Mouse (Mus musculus): Measurements from ENCODE around the gene Ube2g2.

The Ube2g2 gene

DNA sequence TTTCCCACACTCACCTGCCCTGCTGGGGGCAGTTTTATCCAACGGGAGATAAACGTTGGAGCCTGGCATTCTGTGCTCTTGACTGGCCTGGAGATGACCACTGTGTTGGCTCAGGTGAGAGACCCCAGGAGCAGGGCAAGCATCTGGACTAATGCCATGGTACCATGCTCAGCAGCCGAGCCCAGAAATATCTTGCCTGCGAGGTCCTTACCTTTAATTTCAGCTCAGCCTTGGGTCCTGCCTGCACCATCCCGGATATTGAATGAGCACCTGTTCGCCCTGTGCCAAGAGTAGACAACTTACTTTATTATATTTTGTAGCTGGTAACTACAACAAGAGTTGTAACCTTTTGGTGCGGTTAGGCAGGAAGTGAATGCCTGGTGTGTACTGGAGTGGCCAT is 15.2 kb upstream of the Ube2g2 start:
- peak; percentile 82 for DNase-seq (ENCODE audit: low read depth)

DNA sequence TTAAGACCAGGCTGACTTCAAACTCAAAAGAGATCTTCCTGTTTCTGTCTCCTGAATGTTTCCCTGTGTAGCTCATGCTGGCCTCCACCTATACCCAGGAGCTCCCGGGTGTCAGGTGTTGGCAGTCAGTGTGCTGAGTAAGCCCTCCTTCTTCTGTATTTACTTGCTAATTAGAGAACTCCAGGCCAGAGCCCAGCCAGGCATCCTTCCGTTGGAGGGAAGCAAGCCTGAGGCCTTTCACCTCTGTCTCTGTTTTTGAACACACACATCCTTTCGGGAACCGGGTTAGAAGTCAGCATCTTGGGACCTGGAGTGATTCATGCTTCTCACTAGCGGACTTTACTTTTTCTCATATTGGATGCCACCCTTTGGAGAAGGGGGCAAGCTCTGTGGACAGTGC is 14.6 kb upstream of the Ube2g2 start:
- DNase-seq (ENCODE audit: low read depth): no peak

DNA sequence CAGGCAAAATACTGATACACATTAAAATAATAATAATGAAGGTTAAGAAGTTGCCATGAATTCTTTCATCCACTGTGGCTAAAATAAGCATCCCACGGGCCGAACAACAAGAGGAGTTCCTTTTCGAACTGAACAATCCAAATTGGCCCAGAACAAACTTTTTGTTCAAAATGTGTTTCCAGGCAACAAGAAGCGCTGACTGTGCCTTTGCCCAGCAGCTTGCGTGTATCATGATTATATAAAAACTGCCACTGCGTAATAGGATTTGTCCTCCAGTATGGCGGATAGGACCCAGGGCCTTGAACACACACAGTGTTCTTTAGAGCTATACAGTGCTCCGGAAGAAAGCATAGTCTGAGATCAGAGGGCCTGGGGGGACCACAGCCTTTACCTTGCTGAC is 13.5 kb upstream of the Ube2g2 start:
- DNase-seq (ENCODE audit: low read depth): no peak

DNA sequence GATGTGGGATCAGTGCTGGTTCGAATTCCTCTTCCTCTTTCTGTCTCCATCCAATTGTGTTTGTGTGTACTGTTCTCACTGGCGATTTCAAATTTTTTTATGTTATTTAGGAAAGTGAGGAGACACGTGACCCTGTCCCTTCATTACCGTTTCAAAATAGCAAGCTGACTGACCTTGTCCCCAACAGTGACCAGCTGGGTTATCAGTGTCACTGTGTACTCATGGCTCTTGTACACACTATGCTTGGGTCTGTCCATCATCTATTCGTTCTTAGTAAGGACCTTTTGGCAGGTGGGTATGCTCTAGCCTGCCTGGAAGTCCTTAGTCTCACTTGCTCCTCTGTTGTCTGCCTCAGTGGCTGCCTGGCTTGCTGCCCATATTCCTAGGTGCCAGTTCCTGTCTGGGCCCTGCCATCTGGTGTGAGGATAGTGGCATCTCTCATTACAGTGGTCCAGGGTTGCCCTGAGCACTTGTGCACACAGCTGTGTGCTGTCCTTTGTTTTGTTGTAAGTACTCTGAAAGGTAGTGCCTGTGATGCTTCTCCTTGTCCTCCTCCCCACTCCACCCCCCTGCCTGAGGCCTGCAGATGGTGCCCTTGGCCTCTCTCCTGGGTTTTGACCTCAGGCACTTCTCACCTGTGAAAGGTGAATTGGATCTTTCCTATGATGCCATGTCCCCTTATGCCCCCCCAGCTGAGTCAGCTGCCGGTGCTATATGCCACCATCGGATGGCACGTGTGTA is 11.7 kb upstream of the Ube2g2 start:
- DNase-seq (ENCODE audit: low read depth): no peak

DNA sequence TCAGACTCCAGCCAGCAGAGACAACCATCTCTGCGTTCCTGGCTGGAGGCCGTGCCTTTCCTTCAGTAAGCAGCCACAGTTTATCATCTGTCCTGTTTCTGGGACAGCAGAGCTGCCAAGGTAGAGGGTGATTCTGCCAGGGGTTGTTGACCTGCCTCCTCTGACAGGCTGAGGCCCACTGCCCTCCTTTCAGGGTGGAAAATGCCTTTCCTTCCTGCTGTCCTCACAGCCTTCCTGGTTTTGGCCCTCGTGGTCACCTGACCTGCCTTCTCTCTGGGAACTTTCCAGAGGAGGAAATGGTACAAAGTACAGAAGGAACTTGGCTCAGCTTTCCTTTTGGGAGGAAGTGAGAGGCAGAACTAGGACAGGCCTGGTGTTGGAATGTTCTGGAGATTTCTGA is 8.7 kb upstream of the Ube2g2 start:
- DNase-seq (ENCODE audit: low read depth): no peak

DNA sequence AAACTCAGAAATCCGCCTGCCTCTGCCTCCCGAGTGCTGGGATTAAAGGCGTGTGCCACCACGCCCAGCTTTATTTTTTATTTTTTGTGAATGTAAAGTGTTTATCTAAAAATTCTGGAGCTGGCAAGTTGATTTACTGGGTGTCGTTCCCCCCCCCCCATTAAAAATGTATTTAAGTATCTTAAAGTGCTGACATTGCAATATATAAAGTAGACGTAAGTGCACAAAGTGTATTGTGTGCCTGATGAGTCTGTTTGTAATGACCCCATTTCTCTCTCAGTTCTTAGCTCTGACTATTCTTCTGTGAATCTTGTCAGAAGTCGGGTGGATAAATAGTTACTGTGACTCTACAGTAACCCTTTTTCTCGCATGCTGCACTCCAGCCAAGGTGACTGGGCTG is 6.4 kb upstream of the Ube2g2 start:
- no peak for DNase-seq (ENCODE audit: low read depth)

DNA sequence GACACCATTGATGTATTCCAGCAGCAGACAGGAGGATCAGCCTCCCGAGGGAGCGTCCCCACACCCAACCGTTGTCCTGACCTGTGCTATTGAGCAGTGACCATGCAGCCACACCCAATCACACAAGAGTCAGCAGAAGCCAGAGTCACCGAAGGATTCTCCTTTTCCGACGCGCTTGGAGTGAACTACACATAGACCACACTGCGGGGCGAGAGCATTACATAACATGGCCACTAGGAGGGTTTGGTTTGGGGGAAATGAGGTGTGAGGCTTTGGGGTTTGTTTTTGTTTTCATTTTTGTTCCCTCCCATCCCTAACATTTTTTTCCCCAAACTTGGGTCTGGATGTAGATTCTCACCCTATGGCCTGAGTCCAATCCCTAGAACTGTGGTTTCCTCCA is 5.9 kb upstream of the Ube2g2 start:
- DNase-seq (ENCODE audit: low read depth): no peak

DNA sequence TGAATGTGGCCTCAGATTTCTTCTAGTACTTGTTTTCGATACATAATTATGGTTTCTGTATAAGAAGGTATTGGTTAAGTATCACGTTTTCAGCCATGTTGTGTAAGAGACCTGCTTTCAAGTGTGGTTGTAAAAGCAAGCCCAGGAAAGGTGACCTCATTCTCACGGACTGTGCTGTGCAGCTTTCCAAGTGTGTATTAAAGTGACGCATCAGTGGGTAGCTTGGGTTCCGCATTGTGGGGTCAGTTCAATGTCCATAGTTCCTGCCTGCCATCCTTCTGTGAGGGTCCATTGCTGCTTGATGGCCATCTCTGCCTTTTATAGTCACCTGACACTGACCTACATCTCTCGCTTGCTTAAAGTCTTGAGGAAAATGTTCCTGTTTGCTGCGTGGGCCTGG is 5.1 kb upstream of the Ube2g2 start:
- DNase-seq (ENCODE audit: low read depth): no peak

DNA sequence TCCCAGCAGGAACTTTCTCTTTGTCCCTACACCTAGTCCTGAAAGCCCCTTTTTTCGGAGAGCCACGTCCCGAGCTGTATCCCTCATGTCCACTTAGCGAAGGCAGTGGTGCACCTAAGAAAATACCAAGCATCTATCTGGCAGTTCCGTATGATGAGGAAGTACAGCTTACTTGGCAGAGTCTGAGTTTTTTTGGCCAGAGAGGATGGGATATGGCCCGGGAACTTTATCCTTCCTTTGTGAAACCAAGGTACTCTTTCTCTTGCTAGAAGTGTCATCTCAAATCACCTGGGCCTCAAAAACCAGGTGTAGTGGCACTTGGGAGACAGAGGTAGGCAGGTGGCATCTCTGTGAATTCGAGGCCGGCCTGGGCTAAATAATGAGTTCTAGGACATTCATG is 529 bp upstream of the Ube2g2 start:
- no peak for DNase-seq (ENCODE audit: low read depth)

DNA sequence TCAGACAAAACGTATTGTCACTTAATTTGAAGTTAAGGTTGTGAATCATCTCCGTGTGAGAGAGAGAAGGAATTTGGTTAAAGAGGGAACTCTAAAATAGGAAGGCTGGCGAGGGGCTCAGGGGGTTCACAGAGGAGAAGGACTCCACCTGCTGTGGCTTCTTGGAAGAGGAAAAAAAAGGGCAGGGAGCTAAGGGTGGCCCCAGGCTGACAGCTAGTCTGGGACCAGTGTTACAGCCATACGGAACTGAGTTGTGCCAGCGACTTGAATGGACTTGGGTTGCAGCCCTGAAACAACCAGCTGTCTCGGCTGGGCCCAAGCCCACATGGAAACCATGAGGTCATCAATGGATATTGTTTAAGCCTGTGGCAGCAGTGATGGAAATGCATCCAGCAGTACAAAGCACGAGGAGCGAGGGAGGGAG is 1.0 kb downstream of the Ube2g2 start:
- peak; percentile 41 for DNase-seq (ENCODE audit: low read depth)

DNA sequence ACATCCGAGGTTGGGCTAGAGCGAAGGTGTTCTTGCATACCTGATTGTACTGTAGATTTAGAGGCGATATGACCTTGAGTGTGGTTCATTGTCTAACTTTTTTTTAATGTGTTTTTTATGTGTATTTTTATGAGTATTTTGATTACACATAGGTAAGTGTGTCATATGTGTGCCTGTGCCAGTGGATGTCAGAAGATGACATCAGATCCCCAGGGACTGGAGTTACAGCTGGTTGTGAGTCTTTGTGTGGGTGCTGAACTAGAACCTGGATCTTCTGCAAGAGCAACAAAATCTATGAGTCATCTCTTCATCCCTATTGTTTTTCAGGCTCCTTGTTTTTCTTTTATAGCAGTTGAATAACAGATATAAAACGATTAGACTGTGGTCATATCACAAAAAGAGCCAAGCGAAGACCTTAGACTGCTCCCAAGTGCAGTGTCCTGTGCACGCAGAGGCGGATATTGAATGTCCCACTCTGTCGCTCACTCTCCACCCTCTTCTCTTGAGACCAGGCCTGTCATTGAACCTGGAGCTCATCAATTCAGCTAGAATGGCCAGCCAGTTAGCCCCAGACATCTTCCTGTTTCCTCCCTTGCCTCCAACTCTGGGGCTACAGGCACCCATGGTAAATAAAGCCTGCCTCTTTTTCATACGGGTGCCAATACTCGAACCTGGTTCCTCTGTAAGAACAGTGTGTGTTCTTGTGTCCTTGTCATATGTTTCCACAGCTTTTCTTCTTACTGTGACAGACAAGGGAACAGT is 1.7 kb downstream of the Ube2g2 start:
- no peak for DNase-seq (ENCODE audit: low read depth)

DNA sequence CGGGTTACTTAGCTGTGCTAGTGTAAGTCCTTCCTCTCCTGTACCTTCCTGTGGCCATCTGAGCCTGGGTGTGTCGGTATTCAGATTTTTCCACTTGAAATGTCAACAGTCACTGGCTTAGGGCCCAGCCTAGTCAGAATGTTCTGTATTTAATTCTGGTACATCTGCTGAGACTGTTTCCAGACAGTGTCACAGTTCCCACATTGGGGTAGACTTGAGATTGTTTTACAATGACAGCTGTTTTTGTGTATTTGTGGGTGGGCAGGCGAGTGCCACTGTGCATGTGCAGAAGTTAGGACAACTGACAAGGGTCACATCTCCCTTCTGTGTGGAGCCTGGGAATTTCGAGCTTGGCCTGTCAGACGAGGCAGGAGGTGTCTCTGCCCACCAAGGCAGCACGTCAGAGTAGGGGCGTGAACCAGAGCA is 2.5 kb downstream of the Ube2g2 start:
- DNase-seq (ENCODE audit: low read depth): no peak

DNA sequence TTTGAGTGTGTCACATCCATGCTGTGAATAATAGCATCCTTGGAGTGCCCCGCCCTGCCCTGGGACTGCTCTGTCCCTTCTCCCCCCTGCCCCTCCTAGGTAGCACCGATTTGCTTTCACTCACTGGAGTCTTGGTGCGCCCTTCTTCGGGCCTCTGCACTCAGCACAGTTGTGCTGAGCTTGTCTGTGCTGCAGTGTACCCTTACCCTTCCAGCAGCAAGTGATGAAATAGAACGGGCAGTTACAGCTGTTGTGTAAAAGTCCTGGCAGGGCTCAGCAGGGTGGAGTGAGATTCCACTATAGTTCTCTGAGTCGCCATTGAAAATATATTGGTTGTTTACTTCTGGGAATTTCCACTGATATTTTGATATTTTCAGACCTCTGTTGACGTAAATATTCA is 4.0 kb downstream of the Ube2g2 start:
- no peak for DNase-seq (ENCODE audit: low read depth)

DNA sequence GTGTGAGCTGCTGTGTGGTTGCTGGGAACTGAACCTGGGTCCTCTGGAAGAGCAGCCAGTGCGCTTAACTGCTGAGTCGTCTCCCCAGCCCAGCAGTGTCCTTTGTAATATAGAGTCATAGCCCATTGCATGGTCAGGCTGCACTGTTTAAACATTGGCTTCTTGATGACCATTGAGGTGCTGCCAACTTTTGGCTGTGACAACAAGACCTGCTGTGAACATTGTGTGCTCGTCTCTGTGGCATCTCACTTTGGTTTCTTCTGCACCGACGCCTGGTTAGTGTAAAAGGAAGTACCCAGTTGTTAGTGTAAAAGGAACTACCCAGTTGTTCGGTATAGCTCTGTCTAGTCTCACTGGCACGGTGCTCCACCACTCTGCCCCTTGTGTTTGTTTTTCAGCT is 4.5 kb downstream of the Ube2g2 start:
- DNase-seq (ENCODE audit: low read depth): peak; percentile 20

DNA sequence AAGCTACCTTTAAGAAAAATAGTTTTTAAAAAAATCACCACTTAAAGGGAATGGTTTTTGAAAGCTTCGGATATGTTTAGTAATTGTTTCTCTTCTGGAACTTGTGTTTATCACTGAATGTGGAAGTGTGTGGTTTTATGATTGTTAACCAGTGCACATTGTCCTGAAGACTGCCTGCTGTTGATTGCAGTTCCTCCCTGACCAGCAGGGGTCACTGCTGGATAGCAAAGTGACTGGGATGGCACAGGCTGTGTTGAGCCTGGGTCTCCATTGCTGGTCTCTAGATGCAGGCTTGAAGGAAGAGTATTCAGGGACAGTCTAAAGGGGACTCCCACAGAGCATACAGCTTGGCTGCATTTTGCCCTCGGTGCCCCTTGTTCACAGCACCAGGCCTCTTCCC is 5.4 kb downstream of the Ube2g2 start:
- peak; percentile 90 for DNase-seq (ENCODE audit: low read depth)

DNA sequence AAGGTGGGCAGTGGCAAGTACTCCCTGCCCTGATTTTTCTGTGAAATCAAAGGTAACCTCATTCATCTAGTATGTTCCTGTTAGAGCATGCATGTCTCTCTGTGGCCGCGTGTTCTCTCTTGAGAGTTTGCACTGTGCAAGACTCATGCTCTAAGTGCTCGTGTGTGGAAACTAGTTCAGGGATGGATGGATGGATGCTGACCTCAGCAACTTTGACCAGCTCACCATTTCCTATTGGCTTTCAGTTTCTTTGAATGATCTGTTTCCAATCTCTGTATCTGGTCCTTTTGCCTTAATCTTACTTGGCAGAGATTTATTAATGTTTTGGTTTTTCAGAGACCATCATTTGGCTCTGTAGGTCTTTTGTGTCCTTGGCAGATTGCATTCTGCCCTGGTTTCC is 7.1 kb downstream of the Ube2g2 start:
- no peak for DNase-seq (ENCODE audit: low read depth)

DNA sequence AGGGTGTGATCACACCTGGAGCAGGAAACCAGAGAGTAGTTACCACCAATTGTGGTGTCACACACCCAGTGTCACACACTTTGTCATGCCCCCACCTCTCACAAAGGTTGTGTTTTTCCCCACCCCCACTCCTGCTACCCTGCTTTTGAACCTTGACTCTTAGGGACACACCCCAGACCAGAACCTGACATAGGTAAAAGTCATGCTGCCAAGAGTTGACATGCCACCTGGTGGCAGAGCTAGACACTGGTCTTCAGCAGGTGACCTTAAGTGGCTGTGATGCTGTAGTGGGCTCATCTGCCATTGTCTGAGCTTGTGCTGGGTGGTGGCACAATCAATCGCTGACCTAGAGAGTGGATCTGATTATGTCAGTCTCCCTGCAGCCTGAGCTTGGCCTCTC is 7.9 kb downstream of the Ube2g2 start:
- DNase-seq (ENCODE audit: low read depth): peak; percentile 56

DNA sequence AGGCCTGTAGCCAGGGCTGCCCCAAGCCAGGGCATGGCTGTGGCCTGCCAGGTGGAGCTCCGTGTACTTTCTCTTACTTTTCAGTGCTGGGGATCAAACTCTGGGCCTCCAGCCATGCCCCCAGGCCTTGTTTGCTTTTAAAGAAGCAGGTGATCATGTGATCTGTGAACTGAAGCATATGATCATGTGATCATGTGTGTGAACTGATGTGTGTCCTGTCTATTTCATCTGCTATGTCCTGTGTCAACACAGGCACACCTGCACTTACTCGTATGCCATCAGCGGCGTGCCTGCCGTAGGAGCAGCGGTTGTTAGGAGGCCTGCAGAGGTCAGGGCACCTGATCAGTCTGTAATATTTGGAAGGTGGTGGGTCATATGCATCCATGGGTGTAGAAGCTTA is 11.9 kb downstream of the Ube2g2 start:
- DNase-seq (ENCODE audit: low read depth): no peak

DNA sequence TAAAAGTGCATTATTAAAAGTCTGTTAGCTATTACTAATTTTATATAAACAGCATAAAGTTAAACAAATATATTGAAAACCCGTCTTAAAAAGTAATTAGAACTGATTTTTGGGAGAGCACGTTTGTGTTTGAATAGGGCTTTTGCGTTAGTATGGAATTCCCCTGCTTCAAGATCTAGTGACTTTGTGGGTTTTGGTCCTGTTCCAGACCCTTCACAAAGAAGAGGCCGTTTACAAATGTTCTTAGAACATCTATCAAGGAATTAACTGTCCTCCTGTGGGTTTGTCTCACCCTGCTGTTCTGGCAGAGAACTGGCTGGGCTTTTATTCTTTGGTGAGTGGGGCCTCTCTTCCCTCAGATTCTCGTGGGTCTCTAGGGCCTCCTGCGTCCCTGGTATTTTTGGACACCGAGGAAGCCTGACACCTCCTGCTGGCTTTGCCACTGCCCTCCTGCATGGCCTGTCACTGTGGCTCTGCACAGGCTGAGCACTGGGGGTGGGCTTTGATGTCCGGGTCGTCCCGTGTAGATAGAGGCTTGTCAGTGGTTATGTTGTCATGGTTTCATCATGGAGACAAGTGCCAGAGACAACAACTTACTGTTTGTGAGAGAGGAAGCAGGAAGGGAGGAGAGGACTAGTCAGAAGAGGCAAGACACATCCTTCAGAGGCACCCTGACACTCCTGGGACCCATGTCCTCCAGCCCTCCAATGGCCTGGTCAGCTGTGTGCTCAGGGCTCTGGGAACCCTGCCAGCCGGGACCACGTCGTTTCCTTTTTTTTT is 12.6 kb downstream of the Ube2g2 start:
- peak; percentile 24 for DNase-seq (ENCODE audit: low read depth)

DNA sequence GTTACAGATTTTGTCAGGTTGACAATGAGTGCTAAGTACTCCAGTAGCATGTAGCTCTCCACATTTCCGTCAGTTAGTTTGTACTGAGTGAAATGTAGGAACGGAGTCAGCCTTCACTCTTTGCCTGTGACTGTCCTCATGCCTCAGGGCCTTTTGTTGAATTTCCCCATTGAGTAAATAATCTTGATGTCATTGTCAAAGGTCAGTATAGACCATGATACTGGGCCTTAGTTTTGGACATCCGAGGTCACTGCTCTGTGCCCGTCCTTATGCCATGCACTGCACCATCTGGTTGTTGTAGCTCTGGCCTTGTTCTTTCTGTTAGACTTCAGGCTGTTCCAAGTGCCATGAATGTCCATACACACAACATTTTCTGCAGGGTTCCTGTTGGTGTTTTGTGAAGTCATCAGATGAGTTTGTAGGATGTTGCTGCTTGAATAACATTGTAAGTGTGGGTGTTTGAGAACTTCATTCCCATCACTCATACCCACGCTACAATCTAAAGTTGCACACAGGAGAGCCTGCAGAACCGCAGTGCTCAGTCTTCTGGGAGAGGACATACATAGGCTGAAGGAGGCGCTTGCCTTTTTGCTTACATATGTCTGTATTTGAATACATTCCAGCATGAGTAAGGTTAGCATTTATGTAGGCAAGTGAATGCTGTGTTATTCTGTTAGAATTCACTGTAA is 14.3 kb downstream of the Ube2g2 start:
- DNase-seq (ENCODE audit: low read depth): no peak

DNA sequence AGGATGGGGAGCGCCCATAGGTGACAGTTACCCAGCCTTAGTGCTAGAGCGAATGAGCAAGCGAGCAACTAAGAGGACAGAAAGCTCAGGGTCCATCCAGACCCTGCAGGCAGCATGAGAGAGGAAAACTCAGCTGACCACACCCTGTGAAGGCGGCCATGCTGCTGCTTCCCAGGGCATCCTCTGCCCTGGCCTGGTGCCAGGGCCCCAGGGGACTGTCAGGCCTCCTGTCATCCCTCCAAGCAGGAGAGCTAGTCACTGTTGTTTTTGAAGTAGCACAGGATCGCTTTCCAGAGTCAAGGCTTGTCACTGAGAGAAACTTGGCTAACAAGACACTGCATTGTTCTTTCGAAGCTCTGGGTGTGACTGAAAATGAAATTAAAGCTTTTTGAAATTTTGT is 16.9 kb downstream of the Ube2g2 start:
- no peak for DNase-seq (ENCODE audit: low read depth)

DNA sequence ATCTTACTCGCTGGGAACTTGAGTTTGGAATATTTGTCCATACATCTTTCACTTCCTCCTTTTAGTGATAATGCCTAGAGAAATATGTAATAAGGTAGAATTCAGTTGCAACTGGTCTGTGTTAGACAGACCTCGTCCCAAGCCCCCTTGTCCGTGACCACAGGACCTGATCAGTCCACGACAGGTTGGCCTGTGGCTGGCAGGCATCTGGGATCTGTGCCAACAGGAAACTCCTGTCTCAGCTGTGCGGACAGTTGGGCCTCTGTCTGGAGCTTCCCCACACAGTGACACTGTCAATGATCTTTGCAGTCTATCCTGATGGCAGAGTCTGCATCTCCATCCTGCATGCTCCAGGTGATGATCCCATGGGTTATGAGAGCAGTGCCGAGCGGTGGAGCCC is 21.1 kb downstream of the Ube2g2 start:
- DNase-seq (ENCODE audit: low read depth): no peak
